In the genomic region with DNA sequence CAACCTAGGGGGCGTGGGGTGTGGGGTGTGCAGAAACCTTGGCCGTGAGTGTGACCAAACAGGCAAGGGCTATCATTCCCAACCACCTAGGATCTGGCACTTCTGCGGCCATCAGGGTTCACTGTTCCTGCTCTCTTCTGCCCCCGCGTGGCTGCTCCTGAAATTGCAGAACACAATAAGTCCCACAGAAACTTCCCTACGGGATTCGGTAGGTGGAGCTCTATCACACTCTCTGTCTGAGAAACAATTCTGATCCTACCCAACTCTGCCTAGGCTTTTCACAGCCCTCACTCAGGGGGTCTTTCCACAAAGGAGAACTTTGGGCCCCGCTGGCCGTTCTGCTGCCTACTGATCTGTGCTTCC, we compare ENCODE assay signal across 9 mouse cellular contexts. TPM values are rescaled to one million over a fixed set of nuclear protein-coding genes. Genes with fewer than 3 reads are reported as not detected.
DNase-seq lines count a peak whose midpoint lies in the region; TF ChIP-seq lines count a peak whose summit lies in the region.
"Had no signal": no experiment of that assay in that cellular context is flagged by ENCODE, and none has a peak within 500 bp of the region (broad histone marks: within the 10 kb centered on the region; RNA-seq: fewer than 3 reads in every experiment).

No protein-coding gene starts in this region.

- intact Hi-C loops in gastrocnemius, adult 2 months (cut with DNase I) = loop anchor here (1.0 to 5.0 kb wide), 3 partner anchors 49 to 217 kb away; no protein-coding TSS in a partner anchor

- no peaks in the 10 kb centered on the region for H3K9me3 ChIP-seq in limb, embryonic 10.5 days (replicated peaks)
- H3K9me3 ChIP-seq: embryonic facial prominence, embryonic 13.5 days had no signal

- no peak overlapping the region for H3K27ac ChIP-seq in gastrocnemius, adult 2 months
- H3K27ac ChIP-seq in kidney, adult 2 months (ENCODE audit: insufficient read depth, low read depth, low read length) = no peak overlapping the region
- H3K27ac ChIP-seq in limb, embryonic 10.5 days = no peak overlapping the region
- H3K27ac ChIP-seq: embryonic facial prominence, embryonic 13.5 days had no signal

- no peak overlapping the region for H3K4me3 ChIP-seq in gastrocnemius, adult 2 months
- H3K4me3 ChIP-seq in kidney, adult 2 months (ENCODE audit: insufficient read depth, low read depth, low read length) = no peak overlapping the region
- H3K4me3 ChIP-seq in limb, embryonic 10.5 days = no peak overlapping the region
- H3K4me3 ChIP-seq: embryonic facial prominence, embryonic 13.5 days had no signal

- no peaks in the 10 kb centered on the region for H3K36me3 ChIP-seq in kidney, adult 2 months (ENCODE audit: control insufficient read depth, insufficient read depth, low read length)
- H3K36me3 ChIP-seq in limb, embryonic 10.5 days = no peaks in the 10 kb centered on the region
- H3K36me3 ChIP-seq: embryonic facial prominence, embryonic 13.5 days had no signal

- WGBS in kidney, adult 2 months = 11% methylated on average over 9 of the region's 9 CpGs
- 6% methylated on average over 9 of the region's 9 CpGs for WGBS in limb, embryonic 10.5 days

- no peak for TF ChIP-seq POLR2A in kidney, adult 2 months (IDR thresholded peaks at IDR 0.05; ENCODE audit: low read depth, low read length)

- H3K4me1 ChIP-seq in kidney, adult 2 months (ENCODE audit: control insufficient read depth, insufficient read depth, low read length) = no peaks in the 10 kb centered on the region
- no peaks in the 10 kb centered on the region for H3K4me1 ChIP-seq in limb, embryonic 10.5 days

- DNase-seq in 3T3-L1 (ENCODE audit: low read depth, low spot score) (peak; percentile 88), WW6 (ENCODE audit: low read depth, low spot score) (peak; percentile 70)
- peak; percentile 93 to 98 for DNase-seq in cerebellum, postnatal 36 days
- peak; percentile 89 for DNase-seq in gastrocnemius, adult 2 months
- peak; percentile 90 for DNase-seq in kidney, adult 2 months
- DNase-seq in limb, embryonic 10.5 days (ENCODE audit: low spot score) = peak; percentile 90
- DNase-seq in natural killer cell, adult 2 months (ENCODE audit: low spot score in 2 of 2) = peak; percentile 54 to 69
- peak; percentile 86 for DNase-seq in testis, postnatal 10 days (ENCODE audit: low spot score)

- TF ChIP-seq CTCF in gastrocnemius, adult 2 months (IDR thresholded peaks at IDR 0.05) = no peak; the same call in 1 of the 2 replicates
- peak; percentile 97 for TF ChIP-seq CTCF in kidney, adult 2 months (conservative IDR thresholded peaks at IDR 0.05; ENCODE audit: insufficient read depth, insufficient read length, low read depth, low read length)

- H3K27me3 ChIP-seq in kidney, adult 2 months (replicated peaks; ENCODE audit: control insufficient read depth, insufficient read depth, low read length) = no peaks in the 10 kb centered on the region
- H3K27me3 ChIP-seq in limb, embryonic 10.5 days (ENCODE audit: low read depth, poor library complexity, severe bottlenecking) = no peaks in the 10 kb centered on the region
- H3K27me3 ChIP-seq: embryonic facial prominence, embryonic 13.5 days had no signal

RNA-seq across cellular contexts. Expression of gene Susd2, which starts 8.1 kb away (rescaled TPM):
- 1 to 10 TPM; 1.0 to 2.4 TPM for total RNA-seq in gastrocnemius, adult 2 months (2021)
- polyA plus RNA-seq in kidney, adult 2 months (2012; rRNA removed) = 193 and 196 TPM in 2 replicates
- 0.83 and 0.96 TPM in 2 replicates for polyA plus RNA-seq in limb, embryonic 10.5 days (2016; fragmentation: Nextera tagmentation; extraction: Ambion mirVana)

RNA-seq across cellular contexts. Expression of gene Ggt5, which starts 46.5 kb away (rescaled TPM):
- total RNA-seq in gastrocnemius, adult 2 months (2021) = 1 to 10 TPM; 2.9 to 4.6 TPM
- 34.5 and 48.3 TPM in 2 replicates for polyA plus RNA-seq in kidney, adult 2 months (2012; rRNA removed)
- polyA plus RNA-seq in limb, embryonic 10.5 days (2016; fragmentation: Nextera tagmentation; extraction: Ambion mirVana) = 0.33 and 0.69 TPM in 2 replicates

Comparison
In these comparisons a context has a peak if more than half of its experiments do, and no peak if none do; other contexts are left out.
1. RNA of gene Susd2, which starts 8.1 kb away (polyA plus RNA-seq): 193 to 196 TPM in kidney, adult 2 months; 0.83 to 0.96 TPM in limb, embryonic 10.5 days; every median in the first group is over 10 times any median in the second.
2. RNA of gene Ggt5, which starts 46.5 kb away (polyA plus RNA-seq): 34.5 to 48.3 TPM in kidney, adult 2 months; 0.33 to 0.69 TPM in limb, embryonic 10.5 days; every median in the first group is over 10 times any median in the second.
3. Peak in every context shown above with its lines, with median percentiles within 50 percentile points of each other: DNase-seq.